Mouse (Mus musculus): ENCODE results near the gene G6pc3.
A peak's percentile ranks its signal among the peaks of the same experiment; 100 is the strongest.

The G6pc3 gene

DNA sequence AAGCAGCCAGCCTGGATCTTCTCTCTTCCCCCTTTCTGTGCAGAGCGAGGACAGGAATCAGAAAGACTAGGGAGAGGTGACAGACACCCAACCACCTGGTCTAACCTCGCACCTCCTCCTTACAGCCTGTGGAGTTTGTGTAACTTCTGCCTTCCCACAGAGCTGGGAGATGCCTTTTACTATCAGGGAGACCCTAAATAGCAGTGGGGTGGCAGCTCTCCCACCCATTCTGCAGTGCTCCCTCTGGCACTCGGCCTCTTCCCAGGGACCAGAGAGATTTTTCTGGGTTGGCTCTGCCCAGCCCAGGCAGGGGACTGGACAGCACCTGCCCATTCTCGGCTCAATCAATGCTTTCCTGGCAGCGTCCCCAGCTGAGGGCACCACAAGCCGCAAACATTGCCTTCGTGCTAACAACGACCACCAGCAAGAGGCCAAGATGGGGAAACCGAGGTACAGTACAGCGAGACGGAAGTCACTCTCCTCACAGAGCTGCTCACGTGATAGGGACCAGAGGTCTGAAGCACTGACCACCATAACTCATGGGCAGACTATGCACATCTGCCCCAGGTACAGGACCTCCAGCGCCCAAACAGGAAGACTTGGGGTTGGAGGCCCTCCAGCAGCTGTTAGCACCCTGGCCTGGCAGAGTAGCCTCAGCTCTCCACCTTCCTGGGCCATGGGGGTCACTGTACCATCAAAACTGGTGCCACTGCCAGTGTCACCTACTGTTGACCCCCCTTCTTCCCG is 30.0 kb downstream of the G6pc3 start:
- peak; percentile 58 to 64 for DNase-seq

GRCm38 (mm10) chr11:102219994-102220346 is 30.6 kb downstream of the G6pc3 start:
- DNase-seq: peak; percentile 64 to 66

- DNase-seq: peak in 1 of 2 experiments; percentile 48
These were observed 31.0 kb downstream of the G6pc3 start for GRCm38 (mm10) chr11:102220451-102220850.

DNA sequence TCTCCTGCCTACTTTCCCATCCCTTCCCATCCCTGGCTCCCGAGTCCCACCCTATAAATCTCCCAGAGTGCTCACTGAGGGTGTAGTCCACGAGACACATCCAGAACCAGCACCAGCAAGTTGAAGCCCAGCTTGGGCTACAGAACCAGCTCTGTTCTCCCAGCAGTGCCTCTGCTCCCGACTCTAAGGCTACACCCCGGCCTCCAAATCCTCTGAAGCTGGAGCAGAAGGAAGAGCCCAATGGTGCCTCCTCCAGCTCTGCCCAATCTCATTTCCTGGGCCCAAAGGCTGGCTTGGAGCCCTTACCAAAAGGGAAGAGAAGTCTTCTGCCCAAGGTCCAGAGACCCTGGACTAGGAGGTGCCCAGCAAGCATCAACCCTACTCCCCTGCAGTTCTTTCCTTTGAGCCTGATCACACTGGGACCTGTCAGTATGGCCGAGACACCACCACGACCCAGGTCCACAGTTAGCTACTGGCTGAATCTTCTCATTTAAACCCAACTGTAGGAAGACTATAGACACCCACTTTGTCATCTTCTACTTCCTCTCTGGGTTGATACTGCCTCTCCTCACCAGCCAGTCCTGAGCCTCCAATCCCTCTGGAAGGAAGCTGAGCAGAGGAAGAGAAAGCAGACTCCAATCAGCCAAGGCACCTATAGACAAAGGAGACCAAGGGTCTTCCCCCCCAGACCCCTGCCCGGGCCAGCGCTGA is 32.0 kb downstream of the G6pc3 start:
- DNase-seq: peak in 1 of 2 experiments; percentile 17

- peak; percentile 57 to 58 for DNase-seq
These were observed 32.5 kb downstream of the G6pc3 start for GRCm38 (mm10) chr11:102221954-102222351.

DNA sequence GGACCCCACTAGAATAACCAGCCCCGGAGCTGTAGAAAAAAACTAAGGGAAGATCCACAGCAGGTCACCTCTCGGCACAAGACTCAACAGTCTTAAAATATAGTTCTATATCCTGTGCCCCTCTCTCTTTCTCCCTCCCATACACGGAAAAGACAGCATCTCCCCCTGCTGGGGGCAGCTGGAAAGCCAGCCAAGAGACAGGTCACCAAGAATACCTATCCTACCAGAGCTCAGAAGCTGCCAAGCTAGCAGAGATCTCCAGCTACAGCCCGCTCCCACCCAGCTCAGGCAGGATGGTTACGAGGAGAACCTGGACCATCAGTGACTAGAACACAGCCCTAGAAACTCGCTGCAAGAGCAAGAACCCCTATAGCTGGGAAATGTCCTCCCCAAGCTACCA is 33.7 kb downstream of the G6pc3 start:
- DNase-seq: peak in 1 of 2 experiments; percentile 36

DNA sequence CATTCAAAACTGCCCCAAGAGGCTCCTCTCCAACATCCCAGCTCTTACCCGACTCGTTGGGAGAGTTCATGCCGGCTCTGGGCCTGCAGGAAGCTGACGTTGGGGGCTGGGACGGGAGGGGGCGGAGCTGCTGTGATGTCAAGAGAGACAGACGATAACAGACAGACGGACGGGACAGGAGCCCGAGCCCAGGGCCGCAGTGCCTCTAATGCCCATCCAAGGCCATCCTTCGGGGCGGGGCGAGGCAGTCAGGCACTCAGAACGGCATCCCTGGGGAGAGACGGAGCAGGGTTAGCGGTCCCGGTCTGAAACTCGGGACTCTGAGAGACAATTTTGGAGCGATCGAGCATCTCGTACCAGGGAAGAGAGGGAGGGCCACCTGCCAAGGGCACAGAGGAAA is 35.3 kb downstream of the G6pc3 start:
- DNase-seq: peak; percentile 50 to 58

- DNase-seq: peak in 1 of 2 experiments; percentile 24
These were observed 35.8 kb downstream of the G6pc3 start for GRCm38 (mm10) chr11:102225221-102225620.

DNA sequence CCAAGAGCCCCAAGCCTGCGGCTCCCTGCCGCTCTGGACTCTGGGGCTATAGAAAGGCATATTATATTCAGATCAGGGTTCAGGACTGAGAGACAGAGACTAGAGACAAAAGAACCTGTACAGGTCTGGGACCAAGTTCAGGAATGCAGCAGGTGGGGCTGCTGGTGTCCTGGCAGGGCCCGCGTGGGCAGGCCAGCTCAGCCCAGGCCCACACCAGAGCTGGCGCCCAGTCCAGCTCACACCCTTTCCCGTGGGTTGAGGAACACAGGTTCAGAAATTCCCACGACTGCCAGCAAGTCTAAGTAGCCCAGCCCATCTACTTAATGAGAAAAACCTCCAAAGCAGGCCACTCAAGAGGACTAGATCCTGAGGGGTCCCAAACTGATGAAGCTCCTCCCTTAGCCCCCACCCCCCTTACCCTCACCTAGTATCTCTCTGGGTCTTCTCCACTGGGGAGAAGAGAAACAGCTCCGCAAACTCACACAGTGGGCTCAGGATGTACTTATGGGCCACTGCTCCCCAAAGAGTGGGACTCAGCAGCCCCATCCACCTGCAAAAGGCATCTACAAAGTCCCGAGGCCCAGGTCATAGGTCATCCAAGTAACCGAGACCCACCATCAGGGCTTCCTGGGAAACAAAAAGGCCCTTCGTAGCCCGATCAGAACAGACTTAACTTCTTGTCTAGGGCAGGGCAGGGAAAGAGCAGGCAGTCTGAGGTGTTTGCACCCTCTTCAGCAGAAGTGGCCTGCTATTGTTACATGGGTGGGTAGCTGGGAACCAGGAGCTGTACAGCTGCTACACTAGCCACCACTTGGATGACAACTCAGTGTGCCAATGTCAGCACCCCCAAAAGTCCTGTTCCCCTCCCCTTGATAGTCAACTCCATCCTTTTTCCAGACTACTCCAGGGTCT is 36.9 kb downstream of the G6pc3 start:
- DNase-seq: peak in 1 of 2 experiments; percentile 52

GRCm38 (mm10) chr11:102227270-102228190 is 38.1 kb downstream of the G6pc3 start:
- no peak for DNase-seq

DNA sequence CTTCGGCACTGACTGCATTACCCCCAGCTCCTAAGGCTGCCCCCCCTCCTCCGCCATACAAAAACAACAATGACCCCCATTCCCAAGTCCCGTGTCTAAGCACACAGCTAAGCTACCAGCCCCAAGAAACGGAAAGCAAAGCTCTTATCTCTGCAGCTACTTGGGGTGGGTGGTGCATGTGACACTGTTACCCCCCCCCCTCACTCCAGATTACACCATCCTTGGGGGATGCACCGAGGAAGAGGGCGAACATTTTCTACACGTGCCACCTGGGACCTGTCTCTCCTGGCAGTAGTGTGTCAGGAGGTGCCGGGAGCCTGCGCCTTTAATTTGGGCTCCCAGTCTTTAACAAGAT is 38.7 kb downstream of the G6pc3 start:
- peak in 1 of 2 experiments; percentile 26 for DNase-seq

- DNase-seq: no peak
These were observed 39.3 kb downstream of the G6pc3 start for GRCm38 (mm10) chr11:102228646-102229268.

- peak in 1 of 2 experiments; percentile 55 for DNase-seq
These were observed 40.0 kb downstream of the G6pc3 start for GRCm38 (mm10) chr11:102229331-102229953.

GRCm38 (mm10) chr11:102230006-102230741 is 40.8 kb downstream of the G6pc3 start, which contains the start of gene Hdac5:
TSS of gene Hdac5 (minus strand) at chr11:102230166.
- DNase-seq: peak; percentile 97 to 99

GRCm38 (mm10) chr11:102236022-102236421 is 46.6 kb downstream of the G6pc3 start:
- no peak for DNase-seq

GRCm38 (mm10) chr11:102240636-102241035 is 51.2 kb downstream of the G6pc3 start:
- no peak for DNase-seq

DNA sequence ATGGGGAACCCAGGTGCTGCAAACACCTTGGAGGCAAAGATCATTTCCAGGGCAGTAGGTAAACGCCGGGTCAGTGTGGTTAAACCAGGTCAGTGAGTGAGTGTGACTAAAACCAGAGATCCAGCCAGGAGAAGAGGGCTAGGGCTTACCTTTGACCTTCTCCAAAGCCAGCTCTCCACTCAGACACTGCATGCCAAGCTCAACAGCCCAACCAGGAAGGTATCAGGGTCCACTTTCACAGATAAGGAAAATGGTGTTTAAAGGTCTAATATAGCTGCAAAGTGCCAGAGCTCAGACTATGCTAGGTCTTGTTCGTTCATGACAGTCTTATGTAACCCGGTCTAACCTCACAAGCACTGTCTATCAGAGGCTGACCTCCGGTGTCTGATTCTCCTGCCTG is 51.8 kb downstream of the G6pc3 start:
- no peak for DNase-seq

GRCm38 (mm10) chr11:102241874-102242273 is 52.5 kb downstream of the G6pc3 start:
- no peak for DNase-seq
